Mouse (Mus musculus): ENCODE measurements at regions not wholly inside any gene's neighbourhood (a gene's known extent, or its start where the extent isn't known, plus 50 kb on each side); places are given as distances from the start of the nearest gene placed in this dataset.

DNA sequence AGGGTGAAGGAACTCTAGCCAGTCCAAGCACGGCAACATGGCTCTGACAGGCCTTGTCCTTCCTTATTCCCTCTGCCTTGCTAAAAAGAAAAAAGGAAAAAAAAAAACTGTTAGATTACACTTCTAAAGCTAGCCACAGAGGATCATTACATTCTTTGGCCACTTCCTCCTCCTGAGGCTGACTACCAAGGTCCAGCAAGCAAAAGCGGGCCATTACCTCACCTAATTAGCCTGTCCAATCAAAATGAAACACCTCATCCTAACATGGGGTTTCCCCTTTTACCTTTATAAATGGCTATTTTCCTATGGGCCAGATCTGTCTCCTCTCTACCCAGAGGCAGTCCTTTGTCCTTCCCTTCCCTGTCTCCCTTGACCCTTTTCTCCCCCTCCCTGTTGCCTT is 102.2 kb downstream of the Pih1h3b start:
- intact Hi-C loops (cut with DNase I): no loop called here
- DNase-seq: no peak

DNA sequence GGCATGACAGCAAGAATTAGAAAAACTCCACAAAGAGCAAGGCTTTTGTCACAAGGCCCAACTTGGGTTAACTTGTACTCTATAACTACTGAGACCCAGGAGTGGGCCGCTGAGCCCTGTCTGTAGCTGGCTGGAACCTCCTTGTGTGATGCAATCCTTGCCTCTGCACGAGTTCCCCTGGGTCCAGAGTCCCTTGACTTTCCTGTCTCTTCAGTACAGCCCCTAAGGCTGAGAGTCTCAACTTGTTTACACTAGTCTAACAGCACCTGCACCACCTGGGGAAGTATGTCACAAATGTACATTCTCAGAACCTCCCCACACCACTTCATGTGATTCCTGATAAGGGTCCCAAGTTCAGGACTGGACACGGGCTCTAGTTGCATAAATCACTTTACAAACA is 103.3 kb downstream of the Pih1h3b start:
- intact Hi-C loops (cut with DNase I): no loop called here
- no peak for DNase-seq

DNA sequence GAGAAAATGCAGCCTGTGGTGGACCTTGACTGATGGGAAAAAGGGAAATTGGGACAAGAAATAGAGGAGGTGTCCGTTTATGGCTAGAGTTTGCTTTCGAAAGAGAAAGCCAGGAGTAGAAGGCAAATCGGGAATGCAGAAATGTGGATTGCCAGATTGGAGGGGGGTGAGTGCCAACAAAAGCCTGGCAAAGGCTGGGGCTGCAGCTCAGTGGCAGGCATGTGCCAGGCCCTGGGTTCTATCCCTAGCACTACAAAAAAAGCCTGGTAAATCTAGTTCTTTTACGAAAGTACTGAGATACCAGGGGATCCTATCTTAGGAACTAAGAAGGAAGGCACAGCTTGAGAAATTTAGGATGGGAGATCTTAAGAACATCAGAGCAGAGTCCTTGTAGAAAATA is 117.2 kb downstream of the Pih1h3b start:
- intact Hi-C loops (cut with DNase I): loop anchor here (10.0 kb wide), 1 partner anchor 305 kb away; the partner anchor contains the start of gene Morc4
- no peak for DNase-seq

DNA sequence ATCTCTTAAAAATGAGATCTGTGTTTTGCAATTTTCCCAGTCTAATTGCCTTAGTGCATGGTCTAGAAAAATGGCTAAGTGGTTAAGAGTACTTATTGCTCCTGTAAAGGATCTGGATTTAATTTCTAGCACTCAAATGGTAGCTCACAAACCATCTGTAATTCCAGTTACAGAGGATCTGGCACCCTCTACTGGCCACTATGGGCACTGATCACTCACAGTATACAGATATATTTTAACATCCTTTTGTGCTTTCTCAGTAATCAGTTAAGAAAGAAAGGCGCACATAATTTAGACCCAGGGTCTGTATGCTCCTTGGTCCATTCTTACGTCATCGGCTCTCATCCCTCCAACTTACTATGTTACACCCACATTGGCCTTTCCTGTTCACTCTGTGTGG is 120.3 kb downstream of the Pih1h3b start:
- peak in 1 of 2 experiments; percentile 2 for DNase-seq
- intact Hi-C loops (cut with DNase I): loop anchor here (10.0 kb wide), 1 partner anchor 308 kb away; the partner anchor contains the start of gene Morc4

DNA sequence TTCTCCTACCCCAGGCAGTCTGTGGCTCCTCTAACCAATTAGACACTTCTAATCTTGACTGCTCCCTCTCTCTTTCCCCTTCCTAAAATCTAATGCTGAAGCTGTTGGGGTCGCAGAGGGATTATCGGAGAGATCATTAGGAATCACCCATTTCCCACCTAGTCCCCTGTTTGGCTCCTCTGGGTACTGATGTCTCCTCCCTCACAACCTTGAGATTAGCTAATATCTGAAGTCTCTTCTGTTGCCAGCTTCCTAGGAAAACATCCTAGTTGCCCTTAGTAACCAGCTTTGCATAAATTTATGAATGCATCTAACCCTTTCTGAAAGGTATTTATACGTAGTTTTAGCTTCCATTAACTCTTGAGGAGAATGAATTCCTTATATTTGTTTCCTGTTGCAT is 138.4 kb upstream of the Frmpd3 start:
- intact Hi-C loops (cut with DNase I): no loop called here
- DNase-seq: no peak

DNA sequence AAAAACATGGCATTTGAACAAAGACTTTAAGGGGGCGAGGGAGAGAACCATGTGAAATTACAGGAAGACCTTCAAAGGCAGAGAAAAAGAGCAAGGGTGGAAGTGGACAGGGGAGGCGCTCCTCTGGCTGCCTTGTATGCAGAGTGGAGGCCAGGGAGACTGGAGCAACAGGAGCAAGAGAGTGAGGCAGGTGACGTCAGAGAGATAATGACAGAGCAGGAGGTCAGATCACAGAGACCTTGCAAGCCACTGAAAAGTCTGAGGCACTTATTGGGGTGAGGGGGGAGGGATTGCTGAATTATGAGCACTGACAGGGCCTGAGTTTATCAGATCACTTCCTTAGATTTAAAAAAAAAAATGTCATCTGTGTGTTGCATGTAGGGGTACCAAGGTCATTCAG is 133.3 kb upstream of the Frmpd3 start:
- intact Hi-C loops (cut with DNase I): no loop called here
- no peak for DNase-seq

DNA sequence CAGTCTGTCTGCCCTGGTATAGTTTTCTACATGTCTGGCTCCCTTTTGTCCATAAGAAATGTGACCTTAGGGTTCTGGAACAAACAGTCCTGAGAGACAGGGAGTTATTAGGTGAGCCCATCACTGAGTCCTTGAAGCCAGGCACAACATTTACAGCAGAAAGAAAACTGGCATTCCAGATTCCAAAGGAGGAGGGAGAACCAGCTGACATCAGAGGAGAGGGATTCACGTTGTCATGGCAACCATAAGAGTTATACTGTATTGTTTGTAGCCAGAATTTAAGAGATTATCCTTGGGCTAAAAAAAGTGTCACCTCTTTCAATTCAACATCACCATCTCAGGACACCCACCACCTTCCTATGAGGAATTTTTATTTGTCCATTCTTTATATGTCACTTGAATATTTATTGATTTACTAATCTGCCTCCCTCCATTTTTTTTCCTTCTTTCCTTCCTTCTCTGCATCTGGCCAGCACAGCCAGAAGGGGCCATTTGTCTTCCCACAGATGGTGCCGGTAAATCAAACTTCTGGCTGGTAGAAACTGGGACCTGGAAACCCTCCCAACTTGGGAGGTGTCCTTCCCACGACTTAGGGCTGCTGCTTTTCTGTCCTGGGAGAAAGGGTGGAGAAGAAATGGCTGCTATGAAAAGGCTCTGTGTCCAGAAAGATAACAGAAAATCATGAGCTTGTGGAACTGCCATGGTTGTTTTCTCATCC is 129.3 kb upstream of the Frmpd3 start:
- DNase-seq: no peak
- intact Hi-C loops (cut with DNase I): no loop called here

DNA sequence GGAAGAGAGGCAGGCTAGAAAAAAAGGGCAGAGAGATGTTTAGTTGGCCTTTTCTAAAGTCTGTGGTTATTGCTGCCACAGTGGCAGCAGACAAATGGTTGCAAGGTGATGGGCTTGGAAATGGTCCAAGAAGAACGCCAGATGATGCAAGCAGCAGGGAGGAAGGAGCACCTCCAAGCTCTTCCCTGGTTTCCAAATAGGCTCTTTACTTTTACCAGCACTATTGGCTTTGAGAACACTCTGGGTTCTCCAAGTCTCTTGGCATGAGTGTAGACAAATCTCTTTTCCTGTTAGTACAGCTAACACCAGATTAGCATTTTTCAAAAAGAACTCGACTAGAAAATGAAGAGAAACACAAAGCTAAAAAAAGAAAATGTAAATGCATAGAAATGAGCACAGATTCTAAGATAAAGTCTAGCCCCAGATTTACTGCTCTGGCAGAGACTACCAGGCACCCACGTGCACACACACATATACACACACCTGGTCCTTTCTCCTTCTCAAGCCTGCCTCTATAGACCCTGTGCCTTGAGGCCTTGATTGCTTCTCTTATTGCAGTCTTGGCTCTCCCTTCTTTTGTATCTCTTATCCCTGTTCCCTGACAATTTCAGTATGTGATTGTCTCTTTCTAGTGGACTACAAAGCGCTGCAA is 127.7 kb upstream of the Frmpd3 start:
- no peak for DNase-seq
- intact Hi-C loops (cut with DNase I): no loop called here

DNA sequence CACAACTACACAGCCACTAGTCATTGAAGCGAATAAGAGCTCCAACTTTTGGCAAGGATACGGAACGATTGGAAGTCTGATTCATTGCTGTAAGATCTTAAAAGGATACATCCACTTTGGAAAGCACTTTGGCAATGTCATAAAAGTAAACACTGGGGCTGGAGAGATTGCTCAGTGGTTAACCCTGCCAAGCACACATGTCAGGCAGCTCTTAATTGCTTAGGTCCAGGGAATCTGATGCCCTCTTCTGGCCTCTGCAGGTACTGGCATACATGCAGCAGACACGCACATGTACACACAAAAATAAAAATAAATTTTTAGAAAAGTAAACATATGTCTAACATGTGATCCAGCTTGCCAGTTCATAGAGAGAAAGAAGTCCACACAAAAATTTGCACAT is 86.3 kb upstream of the Frmpd3 start:
- no peak for DNase-seq
- intact Hi-C loops (cut with DNase I): no loop called here

DNA sequence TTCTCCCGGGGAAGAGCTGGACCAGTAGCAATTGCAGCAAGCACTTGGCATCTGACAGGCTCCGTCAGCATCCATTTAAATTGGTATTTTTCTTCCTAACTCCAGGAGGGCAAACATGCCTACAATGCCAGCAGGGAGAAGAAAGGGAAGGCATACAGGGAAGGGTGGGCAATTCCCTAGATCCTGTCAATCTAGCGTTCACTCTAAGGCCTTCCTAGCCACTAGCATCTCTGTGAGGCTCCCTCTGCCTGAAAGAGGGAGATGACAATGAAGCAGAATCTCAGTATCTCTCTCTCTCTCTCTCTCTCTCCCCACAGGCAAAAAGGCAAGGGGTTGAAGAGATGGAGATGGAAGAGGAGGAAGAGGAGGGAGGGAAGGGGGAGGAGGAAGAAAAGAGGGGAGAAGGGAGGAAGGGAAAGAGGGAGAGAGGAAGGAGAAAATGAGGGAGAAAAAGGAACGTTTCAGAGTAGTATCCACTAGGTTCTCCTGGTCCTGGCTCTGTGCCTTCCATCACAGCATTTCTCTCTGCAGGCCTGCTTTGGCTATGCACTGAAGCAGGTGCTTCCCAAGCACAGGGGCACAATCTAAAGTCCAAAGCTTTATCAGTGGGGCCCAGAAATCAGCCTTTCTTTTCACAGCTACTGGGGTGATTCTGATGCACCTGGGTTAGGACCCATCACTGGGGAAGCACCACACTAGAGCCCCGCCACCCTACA is 72.2 kb upstream of the Frmpd3 start:
- intact Hi-C loops (cut with DNase I): no loop called here
- no peak for DNase-seq

DNA sequence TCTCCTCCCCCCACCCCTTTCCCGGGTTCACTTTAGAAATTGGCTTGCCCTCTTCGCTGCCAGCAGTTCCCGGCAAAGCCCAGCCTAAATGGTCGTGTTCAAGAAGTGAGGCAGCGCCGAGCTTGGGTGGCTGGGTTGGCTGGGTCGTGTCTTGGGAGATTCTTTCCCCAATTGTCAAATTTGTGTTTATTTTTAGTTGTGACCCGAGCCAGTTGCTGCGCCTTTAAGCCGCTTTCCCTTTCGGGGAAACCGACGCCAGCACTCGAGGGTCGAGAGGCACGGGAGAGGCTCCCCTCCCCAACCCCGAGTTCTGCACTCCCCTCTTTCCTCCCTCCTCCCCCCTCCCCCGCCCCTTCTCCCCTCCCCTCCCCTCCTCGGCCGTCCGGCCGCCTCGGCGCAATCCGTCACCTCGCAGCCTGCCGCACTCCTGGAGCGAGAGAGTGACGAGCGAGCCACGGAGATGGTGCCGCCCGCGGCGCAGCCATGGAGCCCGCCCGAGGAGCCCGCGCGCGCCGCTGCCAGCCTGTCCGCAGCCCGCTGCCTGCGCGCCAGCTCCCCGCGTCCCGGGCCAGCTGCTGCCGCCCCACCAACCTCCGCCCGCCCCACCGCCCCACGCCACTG is 64.6 kb upstream of the Frmpd3 start:
- intact Hi-C loops (cut with DNase I): no loop called here
- peak in 1 of 2 experiments; percentile 3 for DNase-seq

DNA sequence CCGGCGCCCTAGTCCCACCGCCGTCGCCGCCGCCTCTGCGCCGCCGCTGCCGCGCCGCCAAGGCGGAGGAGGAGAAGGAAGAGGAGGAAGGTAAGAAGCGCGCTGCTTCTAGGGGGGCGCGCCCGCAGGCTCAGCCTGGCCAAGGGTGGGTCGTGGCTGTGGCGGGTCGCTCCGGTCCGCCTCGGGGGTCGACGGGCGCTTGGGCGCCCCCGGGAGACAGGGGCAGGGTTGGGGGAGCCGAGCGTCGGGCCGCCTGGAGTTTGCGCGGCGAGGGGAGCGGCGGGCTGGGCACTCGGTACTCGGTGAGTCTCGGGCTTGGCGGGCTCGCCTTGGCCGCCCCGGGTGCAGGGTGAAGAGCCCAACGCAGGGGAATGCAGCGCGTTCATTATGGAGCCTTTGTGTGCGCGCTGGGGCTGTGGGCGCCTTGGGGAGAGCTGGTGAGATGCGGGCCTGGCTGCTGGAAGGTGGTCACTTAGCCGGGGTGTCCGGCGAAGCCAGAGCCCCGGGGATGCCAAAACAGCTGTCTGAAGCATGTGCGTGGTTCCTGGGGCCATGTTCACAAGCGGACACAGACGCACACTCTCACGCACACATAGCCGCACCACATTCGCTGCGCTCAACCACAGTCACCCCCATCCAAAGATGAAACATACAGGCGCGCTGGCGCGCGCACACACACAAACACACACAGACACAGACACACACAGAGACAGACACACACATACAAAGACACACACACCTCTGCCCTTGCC is 63.9 kb upstream of the Frmpd3 start:
- intact Hi-C loops (cut with DNase I): no loop called here

DNA sequence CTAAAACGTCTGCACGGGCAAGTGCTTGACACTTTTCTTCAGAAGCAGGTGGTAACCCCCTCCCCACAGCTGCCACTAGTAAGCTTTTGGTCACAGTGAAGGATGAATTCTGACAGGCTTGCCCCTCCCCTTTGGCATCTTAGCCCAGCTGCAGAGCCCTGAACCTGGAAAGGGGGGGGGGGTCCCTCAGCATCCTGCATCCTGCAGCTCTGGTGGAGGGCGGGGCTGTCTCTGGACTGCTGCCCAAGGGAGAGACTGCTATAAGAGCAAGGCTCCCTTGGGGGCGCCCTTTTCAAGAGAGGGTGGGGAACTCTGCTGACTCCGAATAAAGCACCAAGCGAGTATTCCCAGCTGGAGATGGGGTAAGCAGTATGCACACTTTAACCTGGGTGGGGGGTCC is 62.8 kb upstream of the Frmpd3 start:
- DNase-seq: peak in 1 of 2 experiments; percentile 15
- intact Hi-C loops (cut with DNase I): no loop called here

More for the DNA sequence above, 63.9 kb upstream of the Frmpd3 start:
- no peak for DNase-seq

DNA sequence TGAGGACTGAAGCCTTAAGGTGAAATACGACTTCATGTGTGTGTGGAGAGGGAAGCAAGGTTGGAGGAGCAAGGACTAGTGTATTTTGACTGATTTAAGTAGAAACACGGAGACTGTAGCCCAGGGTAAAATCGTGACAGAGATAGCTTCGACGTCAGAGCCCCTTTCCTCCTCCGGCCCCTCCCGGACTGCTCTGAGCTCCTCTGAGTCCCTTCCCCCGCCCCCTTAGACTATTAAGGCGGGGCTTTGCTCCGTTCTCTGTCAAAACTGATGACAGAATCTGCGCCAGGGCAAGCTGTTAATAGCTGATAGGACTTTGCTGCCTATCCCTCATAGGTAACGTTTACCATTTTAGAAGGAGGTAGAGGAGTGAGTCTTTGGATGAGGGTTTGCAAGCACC is 62.0 kb upstream of the Frmpd3 start:
- intact Hi-C loops (cut with DNase I): no loop called here
- DNase-seq: no peak
